Mouse (Mus musculus) E14TG2a.4 (cell line): Measurements from ENCODE around the gene Scgb1b17.
"Not testable (repeated sequence)": the region's sequence is repeated elsewhere in the genome, so short reads cannot be mapped to it uniquely, and the experiment has no call there.

Experiments used
- H3K27me3 ChIP-seq: 2 replicates; pipeline ENCODE4 v1.6.1; 2014; ENCODE audit warnings: low read length, control low read depth; ENCODE audit not compliant: insufficient read depth
- H3K36me3 ChIP-seq: 2 replicates; pipeline ENCODE4 v1.6.1; 2014; ENCODE audit warnings: low read length, control low read depth; ENCODE audit not compliant: insufficient read depth
- H3K4me1 ChIP-seq: replicated peaks from 2 replicates; pipeline ENCODE4 v1.6.1; 2014; ENCODE audit warnings: low read depth, low read length, control low read depth
- H3K4me3 ChIP-seq: replicated peaks from 2 replicates; pipeline ENCODE4 v1.5.1; 2014; ENCODE audit warnings: mild to moderate bottlenecking, low read length
- H3K9me3 ChIP-seq: 2 replicates; pipeline ENCODE4 v1.6.1; 2014; ENCODE audit warnings: low read length, control low read depth

Gene Scgb1b17

GRCm38 (mm10) chr7:33063149-33063548 lies at the start of gene Scgb1b17:
Gene Scgb1b17, plus strand, starts transcription at chr7:33063449.
- H3K4me1 ChIP-seq, H3K27me3 ChIP-seq, H3K4me3 ChIP-seq, H3K9me3 ChIP-seq, H3K36me3 ChIP-seq: not testable (repeated sequence)

- H3K9me3 ChIP-seq, H3K36me3 ChIP-seq, H3K4me1 ChIP-seq, H3K4me3 ChIP-seq, H3K27me3 ChIP-seq: not testable (repeated sequence)
Observed at GRCm38 (mm10) chr7:33056461-33056860, 6.8 kb upstream of the Scgb1b17 start, which contains the start of gene Scgb2b17. Gene Scgb2b17, minus strand, starts transcription at chr7:33056561.
